Mouse (Mus musculus) CH12.LX (cell line): ENCODE results near the gene Ddr1.

Source experiments
- CTCF ChIP-seq, 2 experiments: IDR thresholded peaks in 1 of 2; conservative IDR thresholded peaks in 1 of 2; 2 replicates each; pipeline ENCODE4 v1.5.1; 2011 to 2012; ENCODE audit warnings: low read depth in 2 of 2, low read length in 2 of 2, improper control_type of control experiment in 1 of 2, inconsistent platforms in 1 of 2, mild to moderate bottlenecking in 1 of 2, moderate library complexity in 1 of 2
- ELF1 ChIP-seq: IDR thresholded peaks from 2 replicates; pipeline ENCODE4 v1.6.1; 2014; ENCODE audit warnings: low read depth, mild to moderate bottlenecking, inconsistent platforms, low read length, improper control_type of control experiment
- EP300 ChIP-seq: IDR thresholded peaks from 2 replicates; pipeline ENCODE4 v1.6.1; 2011; ENCODE audit warnings: low read length, improper control_type of control experiment
- ETS1 ChIP-seq: conservative IDR thresholded peaks from 2 replicates; pipeline ENCODE4 v1.6.1; 2012; ENCODE audit warnings: low read depth, mild to moderate bottlenecking, inconsistent platforms, low read length, improper control_type of control experiment, moderate library complexity
- HCFC1 ChIP-seq: IDR thresholded peaks from 2 replicates; pipeline ENCODE4 v1.6.1; 2012; ENCODE audit warnings: low read depth, mild to moderate bottlenecking, inconsistent platforms, low read length, improper control_type of control experiment
- JUN ChIP-seq: IDR thresholded peaks from 2 replicates; pipeline ENCODE4 v1.6.1; 2011; ENCODE audit warnings: low read depth, mild to moderate bottlenecking, low read length, improper control_type of control experiment, moderate library complexity; ENCODE audit not compliant: insufficient read depth
- MAZ ChIP-seq: IDR thresholded peaks from 2 replicates; pipeline ENCODE4 v1.6.1; 2012; ENCODE audit warnings: low read depth, mild to moderate bottlenecking, inconsistent platforms, low read length, improper control_type of control experiment, moderate library complexity
- MEF2A ChIP-seq: IDR thresholded peaks from 2 replicates; pipeline ENCODE4 v1.6.1; 2014; ENCODE audit warnings: low read depth, mild to moderate bottlenecking, inconsistent platforms, low read length, improper control_type of control experiment, borderline replicate concordance
- MYC ChIP-seq: IDR thresholded peaks from 2 replicates; pipeline ENCODE4 v1.6.1; 2011; ENCODE audit warnings: low read depth, mild to moderate bottlenecking, improper control_type of control experiment, low read length
- POLR2A ChIP-seq: IDR thresholded peaks from 2 replicates; pipeline ENCODE4 v1.6.1; 2011; ENCODE audit warnings: low read depth, mild to moderate bottlenecking, improper control_type of control experiment, low read length
- POLR2AphosphoS2 ChIP-seq: IDR thresholded peaks from 2 replicates; pipeline ENCODE4 v1.6.1; 2011; ENCODE audit warnings: low read depth, low read length, improper control_type of control experiment
- RCOR1 ChIP-seq: conservative IDR thresholded peaks from 2 replicates; pipeline ENCODE4 v1.6.1; 2012; ENCODE audit warnings: low read depth, mild to moderate bottlenecking, inconsistent platforms, low read length, improper control_type of control experiment
- TCF12 ChIP-seq: IDR thresholded peaks from 2 replicates; pipeline ENCODE4 v1.6.1; 2014; ENCODE audit warnings: low read depth, mild to moderate bottlenecking, inconsistent platforms, low read length, improper control_type of control experiment
- USF2 ChIP-seq: conservative IDR thresholded peaks from 2 replicates; pipeline ENCODE4 v1.6.1; 2011; ENCODE audit warnings: low read depth, low read length, improper control_type of control experiment

DNA sequence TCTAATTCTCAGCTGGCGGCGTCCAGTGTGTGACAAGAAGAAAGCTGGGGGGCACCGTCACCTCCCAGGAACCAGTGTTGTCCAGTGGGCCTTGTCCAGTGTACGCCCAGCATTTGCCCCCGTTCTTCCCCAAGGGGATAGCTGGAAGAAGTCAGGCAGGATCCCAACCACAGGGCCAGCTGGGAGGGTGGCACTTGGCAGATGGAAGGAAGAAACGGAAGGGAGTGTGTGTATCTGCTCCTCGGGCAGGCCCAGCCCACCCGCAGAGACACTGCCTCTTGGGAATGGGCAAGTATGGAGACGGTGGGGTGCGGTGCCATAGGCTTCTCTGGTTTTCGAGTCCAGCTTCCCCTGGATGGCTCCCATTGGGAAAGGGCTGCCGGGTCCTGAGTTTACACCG, 22.4 kb downstream of the Ddr1 start:
- TF ChIP-seq POLR2A (no peak), CTCF (conservative IDR thresholded peaks at IDR 0.05 in 1 of 2, IDR thresholded peaks at IDR 0.05 in 1 of 2; ENCODE audit: low read depth in 2 of 2, low read length in 2 of 2) (no peak), RCOR1 (no peak), TCF12 (no peak), POLR2AphosphoS2 (no peak), ELF1 (no peak), MYC (no peak), USF2 (no peak), MAZ (no peak), JUN (no peak), ETS1 (no peak), EP300 (no peak), MEF2A (no peak), HCFC1 (no peak)
